Mouse (Mus musculus): Measurements from ENCODE around the gene Tbc1d1.
"Not testable (repeated sequence)": the region's sequence is repeated elsewhere in the genome, so short reads cannot be mapped to it uniquely, and the experiment has no call there.

Gene Tbc1d1

DNA sequence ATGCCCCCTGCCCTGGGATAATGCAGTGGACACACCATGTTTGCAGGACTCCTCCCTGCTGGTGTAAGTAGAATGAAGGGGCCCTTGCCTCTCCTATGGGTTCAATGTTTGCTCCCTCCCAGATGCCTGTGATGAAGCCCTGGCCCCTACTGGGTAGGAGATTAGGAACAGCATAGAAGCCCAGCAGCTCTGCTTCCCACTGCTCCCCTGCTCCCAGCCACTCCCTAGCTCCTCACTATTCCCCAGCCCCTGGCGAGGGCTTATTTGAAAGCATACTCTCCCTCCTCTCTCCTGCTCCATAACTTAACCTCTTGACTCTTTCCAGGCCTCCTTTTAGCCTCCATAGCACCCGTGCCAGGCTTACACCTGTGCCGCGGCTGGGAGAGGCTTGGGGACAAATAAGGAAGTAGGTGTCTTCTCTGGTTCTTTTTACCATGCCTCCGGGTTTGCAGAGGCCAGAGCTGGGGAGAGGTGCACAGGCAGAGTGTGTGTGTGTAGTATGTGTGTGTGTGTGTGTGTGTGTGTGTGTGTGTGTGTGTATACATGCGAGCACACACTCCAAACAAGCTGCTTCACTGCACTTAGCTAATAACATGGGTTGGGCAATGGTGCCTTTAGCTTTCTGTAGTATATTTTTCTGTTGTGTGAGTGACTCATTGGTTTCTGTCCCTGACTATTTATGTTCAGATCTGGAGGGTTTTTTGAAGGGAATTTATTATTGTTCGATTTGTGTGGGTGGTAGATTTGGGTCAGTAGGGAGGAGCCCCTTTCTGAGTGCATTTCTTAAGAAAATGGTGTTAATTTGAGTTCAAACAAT is 143.6 kb downstream of the Tbc1d1 start:
- in situ Hi-C loops (cut with MboI, MseI), result no loop called here

DNA sequence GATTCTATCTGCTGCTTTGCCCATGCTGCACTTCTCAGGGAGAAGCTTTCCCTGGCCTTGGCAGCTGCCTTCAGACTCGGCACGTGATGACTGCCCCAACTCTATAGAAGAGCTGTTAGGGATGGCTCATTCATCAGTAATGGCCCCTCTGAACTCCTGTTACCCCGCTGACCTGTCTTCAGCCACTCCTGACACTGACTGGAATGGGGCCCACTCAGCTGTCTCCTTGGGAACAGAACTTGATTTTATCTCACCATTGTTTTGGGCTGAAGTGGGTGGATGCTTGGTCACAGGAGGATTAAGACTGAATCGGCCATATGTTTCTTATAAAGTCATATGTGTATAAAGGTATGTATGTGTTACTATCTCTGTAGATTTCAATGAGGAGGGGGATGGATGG is 145.1 kb downstream of the Tbc1d1 start:
- in situ Hi-C loops (cut with MboI, MseI), result no loop called here

DNA sequence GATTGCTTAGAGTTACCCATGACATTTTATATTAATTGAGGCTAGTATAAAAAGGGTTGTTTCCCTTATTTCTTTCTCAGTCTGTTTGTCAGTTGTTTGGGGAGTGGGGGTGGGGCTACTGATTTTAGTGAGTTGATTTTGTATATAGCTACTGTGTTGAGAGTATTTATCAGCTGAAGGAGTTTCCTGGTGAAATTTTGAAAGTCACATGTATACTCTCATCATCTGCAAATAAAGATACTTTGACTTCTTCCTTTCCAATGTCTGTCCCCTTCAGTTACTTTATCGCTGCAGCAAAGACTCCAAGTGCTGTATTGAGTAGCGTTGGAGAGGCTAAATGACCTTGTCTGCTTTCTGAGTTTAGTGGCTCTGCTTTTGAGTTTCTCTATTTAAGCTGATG is 151.2 kb downstream of the Tbc1d1 start:
- in situ Hi-C loops (cut with MboI, MseI), result no loop called here

GRCm38 (mm10) chr5:64312295-64312694 is 156.2 kb downstream of the Tbc1d1 start:
- in situ Hi-C loops (cut with MboI, MseI), result no loop called here

GRCm38 (mm10) chr5:64313481-64313880 is 157.4 kb downstream of the Tbc1d1 start:
- in situ Hi-C loops (cut with MboI, MseI), result no loop called here

DNA sequence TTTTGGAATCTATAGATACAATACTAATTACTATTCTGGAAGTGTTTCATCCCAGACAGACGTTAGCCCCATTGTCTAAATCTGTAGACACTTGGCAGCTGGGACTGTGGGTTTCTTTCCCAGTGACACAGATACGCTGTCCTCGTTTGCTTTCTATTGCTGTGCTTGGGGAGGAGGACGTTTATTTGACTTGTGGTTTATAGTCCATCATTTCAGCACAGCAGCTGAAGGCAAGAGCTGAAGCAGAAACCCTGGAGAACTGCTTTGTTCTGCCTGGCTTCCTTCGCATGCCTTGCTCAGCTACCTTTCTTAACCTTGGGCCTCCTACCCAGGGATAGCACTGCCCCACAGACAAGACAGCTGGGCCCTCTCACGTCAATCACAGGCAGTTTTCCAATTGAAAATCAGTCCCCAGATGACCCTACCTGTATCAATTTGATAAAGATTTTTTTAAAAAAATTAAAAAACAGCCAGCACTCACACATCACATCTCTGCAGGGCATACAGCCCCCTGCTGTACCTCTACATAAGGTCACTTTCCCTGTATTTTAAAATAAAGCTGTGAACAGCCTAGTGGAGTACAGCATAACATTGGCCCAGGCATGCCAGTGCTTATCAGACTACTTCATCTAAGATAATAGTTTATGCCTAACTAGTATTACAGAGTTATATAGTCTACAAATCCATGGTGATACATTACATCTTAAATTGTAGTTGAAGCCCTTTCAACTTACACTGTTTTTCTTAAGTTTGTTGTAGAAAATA is 158.4 kb downstream of the Tbc1d1 start:
- in situ Hi-C loops (cut with MboI, MseI), result no loop called here

GRCm38 (mm10) chr5:64315088-64315487 is 159.0 kb downstream of the Tbc1d1 start:
- in situ Hi-C loops (cut with MboI, MseI), result no loop called here

- in situ Hi-C loops (cut with MboI, MseI), result no loop called here
Observed at GRCm38 (mm10) chr5:64323286-64323685, 167.2 kb downstream of the Tbc1d1 start.

GRCm38 (mm10) chr5:64324353-64324752 is 168.2 kb downstream of the Tbc1d1 start:
- in situ Hi-C loops (cut with MboI, MseI), result no loop called here

GRCm38 (mm10) chr5:64324920-64325319 is 168.8 kb downstream of the Tbc1d1 start:
- in situ Hi-C loops (cut with MboI, MseI), result no loop called here

- in situ Hi-C loops (cut with MboI, MseI), result no loop called here
Observed at GRCm38 (mm10) chr5:64325741-64326355, 169.7 kb downstream of the Tbc1d1 start.

DNA sequence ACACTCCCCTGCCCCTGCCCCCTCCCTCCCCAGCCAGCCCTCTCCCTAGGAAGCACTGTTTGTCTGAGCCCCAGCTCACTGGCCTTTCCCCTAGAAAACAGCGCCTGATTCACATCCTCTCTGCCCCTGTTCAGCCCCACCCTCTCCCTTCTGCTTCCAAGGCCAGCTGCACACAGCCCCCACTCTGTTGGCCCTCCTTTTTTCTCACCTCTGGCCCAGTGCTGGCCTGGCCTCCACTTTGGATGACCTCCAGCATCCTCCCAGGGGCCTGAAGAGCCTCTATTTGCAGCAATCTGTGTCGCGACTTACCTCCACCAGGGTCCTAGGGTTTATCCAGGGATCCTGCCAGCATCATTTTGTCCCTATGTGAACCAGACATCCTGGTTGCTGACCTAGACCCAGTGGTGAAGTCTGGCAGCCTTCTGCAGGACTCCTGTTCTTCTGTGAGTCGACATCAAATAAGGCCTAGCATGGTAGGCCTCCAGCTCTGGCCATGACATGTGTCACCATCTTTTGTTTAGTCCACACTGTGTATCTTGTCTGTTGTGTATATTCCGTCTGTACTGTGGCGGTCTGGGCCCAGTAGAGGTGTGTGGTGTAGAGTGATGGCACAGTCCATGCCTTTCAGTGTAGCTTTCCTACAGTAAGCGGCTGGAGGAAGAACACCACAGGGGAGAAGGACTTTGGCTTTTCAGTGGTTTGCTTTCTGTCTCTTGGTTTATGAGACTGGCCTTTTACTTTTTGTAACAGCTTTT is 170.5 kb downstream of the Tbc1d1 start:
- in situ Hi-C loops (cut with MboI, MseI), result no loop called here

DNA sequence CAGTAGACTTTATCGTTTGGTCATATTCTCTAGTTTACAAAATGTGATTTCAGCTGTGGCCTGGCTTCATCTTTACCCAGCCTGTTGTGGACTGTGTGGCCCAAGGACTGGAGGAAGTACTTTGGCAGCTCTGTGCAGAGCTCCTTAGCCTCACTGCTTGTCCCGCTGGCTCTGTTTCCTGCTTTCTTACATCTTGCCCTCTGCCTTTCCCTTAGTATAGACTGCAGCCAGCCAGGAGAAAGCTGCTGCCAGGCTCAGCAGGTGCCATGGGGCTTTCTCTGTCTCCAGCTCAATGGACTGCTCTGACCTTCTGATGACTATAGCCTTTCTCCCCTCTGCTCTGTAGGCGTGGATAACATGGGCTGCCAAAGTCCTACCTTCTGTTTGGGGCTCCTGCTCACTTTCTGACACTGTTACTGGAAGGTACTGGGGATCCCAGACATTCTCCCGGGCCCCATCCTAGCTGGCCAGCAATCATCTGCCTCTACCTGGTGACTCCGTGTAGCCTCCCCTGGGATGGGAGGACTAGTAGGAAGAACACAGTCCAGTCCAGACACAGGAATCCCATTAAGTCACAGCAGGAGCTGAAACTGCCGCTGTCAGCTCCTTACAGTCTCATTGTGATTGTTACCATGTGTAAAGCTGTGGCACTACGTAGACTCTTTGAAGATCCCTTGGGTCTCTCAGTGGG is 171.3 kb downstream of the Tbc1d1 start:
- in situ Hi-C loops (cut with MboI, MseI), result no loop called here

DNA sequence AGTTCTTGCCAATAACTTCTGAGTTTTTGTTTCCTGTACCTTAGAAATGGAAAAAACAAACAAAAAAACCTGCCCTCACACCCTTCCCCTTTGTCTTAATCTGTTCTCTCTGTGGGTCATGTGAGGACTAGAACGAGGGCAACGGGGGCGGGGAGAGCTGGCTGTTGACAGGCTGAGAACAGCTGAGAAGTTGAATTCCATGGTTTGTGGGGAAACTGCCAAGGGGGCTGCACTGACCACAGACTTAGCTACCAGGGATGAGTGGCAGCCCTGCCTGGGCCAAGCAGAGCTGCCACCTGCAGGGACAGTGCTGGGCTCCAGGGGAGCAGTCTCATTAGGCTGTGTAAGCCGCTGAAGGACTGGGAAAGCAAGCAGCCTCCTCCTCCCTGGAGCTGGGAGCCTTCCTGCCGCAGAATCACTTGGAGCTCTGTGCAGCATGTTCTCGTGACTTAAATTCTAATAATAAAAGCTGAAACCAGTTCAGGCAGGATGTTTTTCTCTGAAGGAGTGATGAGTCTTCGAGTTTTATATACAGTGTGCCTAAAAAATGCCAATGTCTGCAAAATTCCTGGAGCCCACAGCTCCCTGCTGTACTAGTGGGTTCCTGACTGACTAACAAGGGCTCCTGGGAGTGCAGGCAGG is 180.8 kb downstream of the Tbc1d1 start:
- in situ Hi-C loops (cut with MboI, MseI), result no loop called here

DNA sequence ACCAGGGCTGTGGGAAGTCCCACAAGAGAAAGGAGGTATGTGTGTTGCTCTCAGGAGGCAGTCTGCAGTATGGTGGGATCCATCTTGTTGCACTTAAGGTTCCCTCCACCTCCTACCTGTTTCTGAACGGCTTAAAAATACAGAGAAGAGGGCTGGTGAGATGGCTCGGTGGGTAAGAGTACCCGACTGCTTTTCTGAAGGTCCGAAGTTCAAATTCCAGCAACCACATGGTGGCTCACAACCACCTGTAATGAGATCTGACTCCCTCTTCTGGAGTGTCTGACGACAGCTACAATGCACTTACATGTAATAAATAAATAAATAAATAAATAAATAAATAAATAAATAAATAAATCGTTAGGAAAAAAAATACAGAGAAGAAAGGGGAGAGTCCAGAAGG is 182.7 kb downstream of the Tbc1d1 start:
- in situ Hi-C loops (cut with MboI, MseI), result not testable (repeated sequence)

GRCm38 (mm10) chr5:64340366-64340765 is 184.3 kb downstream of the Tbc1d1 start:
- in situ Hi-C loops (cut with MboI, MseI), result no loop called here

GRCm38 (mm10) chr5:64341671-64342070 is 185.6 kb downstream of the Tbc1d1 start:
- in situ Hi-C loops (cut with MboI, MseI), result no loop called here

DNA sequence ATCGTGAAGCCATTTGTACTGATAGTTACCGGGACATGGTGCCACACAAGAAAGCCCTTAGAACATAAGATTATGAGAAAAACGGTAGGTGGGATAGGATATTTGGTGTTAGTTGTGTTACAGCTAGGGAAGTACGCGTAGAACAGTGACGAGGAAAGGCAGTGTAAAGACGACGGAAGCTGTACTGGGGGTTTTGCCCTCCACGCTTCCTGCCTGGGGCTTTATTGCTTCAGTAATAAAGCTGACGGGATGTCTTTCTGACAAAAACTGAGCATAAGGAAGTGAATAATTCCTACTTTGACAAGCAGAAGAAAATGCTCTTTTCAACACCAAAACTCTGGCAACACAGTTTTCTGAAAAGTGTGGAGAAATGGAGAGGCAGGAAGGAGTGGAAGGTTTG is 186.0 kb downstream of the Tbc1d1 start:
- in situ Hi-C loops (cut with MboI, MseI), result no loop called here

- in situ Hi-C loops (cut with MboI, MseI), result no loop called here
Observed at GRCm38 (mm10) chr5:64343972-64344700, 188.0 kb downstream of the Tbc1d1 start.

- in situ Hi-C loops (cut with MboI, MseI), result no loop called here
Observed at GRCm38 (mm10) chr5:64345181-64345735, 189.2 kb downstream of the Tbc1d1 start.
